Mouse (Mus musculus): ENCODE data around the gene Il4i1.

DNA sequence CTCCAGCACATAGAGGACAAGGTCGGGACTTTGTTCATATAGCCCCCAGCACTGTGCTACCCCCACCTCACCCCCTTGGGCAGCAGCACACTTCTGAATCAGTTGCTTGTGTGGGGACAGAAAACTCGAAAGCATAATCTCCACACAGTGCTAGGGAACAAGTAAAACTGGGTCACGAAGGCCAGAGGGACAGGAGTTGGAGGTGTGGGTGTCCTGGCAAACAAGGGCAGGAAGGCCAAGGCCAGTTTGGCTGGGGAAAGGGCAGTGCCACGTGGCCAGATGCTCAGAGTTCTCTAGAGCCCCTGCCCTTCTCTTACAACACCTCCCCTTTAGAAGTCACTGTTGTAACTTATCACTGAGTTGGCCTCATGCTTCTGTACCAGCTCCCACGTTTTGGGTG lies 3.7 kb downstream of the Il4i1 start:
- no peak for TF ChIP-seq CTCF (IDR thresholded peaks at IDR 0.05; ENCODE audit: low read depth)
- TF ChIP-seq EP300 (IDR thresholded peaks at IDR 0.05; ENCODE audit: low read depth) = no peak
